Mouse (Mus musculus): ENCODE measurements around the gene Selplg. TPM values are rescaled to one million over a fixed set of nuclear protein-coding genes. Genes with fewer than 3 reads are reported as not detected.

Gene Selplg
- polyA plus RNA-seq, 1 experiment from 2014 or later = 2.5 TPM

- no peak overlapping the region for H3K4me2 ChIP-seq (ENCODE audit: low read length)
- no peaks in the 10 kb centered on the region for H3K36me3 ChIP-seq (ENCODE audit: control insufficient read depth, insufficient read depth, low read length)
- no peak overlapping the region for H3K4me3 ChIP-seq (ENCODE audit: low read length)
- H3K27ac ChIP-seq (ENCODE audit: low read depth, low read length) = no peak overlapping the region
- no peaks in the 10 kb centered on the region; the same call in 1 of the 2 replicates for H3K27me3 ChIP-seq (replicated peaks; ENCODE audit: control insufficient read depth, insufficient read depth, low read length)
- H3K9me3 ChIP-seq (ENCODE audit: control insufficient read depth, low read length) = 0 out of 2 replicates have a peak, but pooled peaks cover 4% of the 10 kb centered on the region
- no peak overlapping the region for H3K9ac ChIP-seq (ENCODE audit: low read depth, low read length)
- ATAC-seq = no peak
- no peaks in the 10 kb centered on the region for H3K4me1 ChIP-seq (ENCODE audit: control insufficient read depth, insufficient read depth, low read depth, low read length)
- WGBS = 92% methylated on average over 4 of the region's 4 CpGs
Measured at GRCm38 (mm10) chr5:113810111-113810510, 22.3 kb downstream of the Selplg start.

DNA sequence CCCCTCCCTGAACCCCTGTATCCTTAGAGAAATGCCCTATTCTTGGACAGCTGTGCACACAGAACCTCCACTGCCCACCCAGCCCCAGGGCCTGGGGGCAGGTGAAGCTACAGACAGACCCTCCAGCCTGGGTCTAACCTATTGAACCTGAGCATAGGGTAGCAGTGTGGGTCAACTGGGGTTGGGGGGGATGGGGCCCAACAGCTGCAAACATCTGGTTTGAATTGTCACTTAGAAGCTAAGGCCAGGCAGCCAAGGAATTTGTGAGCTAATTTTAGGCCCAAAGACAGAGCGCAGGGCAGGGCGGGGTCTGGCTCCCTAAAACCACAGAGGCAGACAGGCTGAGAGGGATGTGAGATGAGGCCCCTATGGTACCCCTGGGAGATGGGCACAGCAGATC lies 24.3 kb downstream of the Selplg start:
- 80% methylated on average over 2 of the region's 2 CpGs for WGBS

GRCm38 (mm10) chr5:113807712-113808111 lies 24.7 kb downstream of the Selplg start:
- WGBS = 56% methylated on average over 9 of the region's 9 CpGs
- H3K36me3 ChIP-seq (ENCODE audit: control insufficient read depth, insufficient read depth, low read length) = no peaks in the 10 kb centered on the region
- no peak for ATAC-seq
- no peak overlapping the region for H3K4me3 ChIP-seq (ENCODE audit: low read length)
- H3K4me1 ChIP-seq (ENCODE audit: control insufficient read depth, insufficient read depth, low read depth, low read length) = no peaks in the 10 kb centered on the region
- no peaks in the 10 kb centered on the region for H3K27me3 ChIP-seq (replicated peaks; ENCODE audit: control insufficient read depth, insufficient read depth, low read length)
- H3K4me2 ChIP-seq (ENCODE audit: low read length) = no peak overlapping the region
- no peak overlapping the region for H3K27ac ChIP-seq (ENCODE audit: low read depth, low read length)
- H3K9ac ChIP-seq (ENCODE audit: low read depth, low read length) = no peak overlapping the region
- H3K9me3 ChIP-seq (ENCODE audit: control insufficient read depth, low read length) = 0 out of 2 replicates have a peak, but pooled peaks cover 4% of the 10 kb centered on the region

More for the DNA sequence above, 24.3 kb downstream of the Selplg start:
- H3K27me3 ChIP-seq (replicated peaks; ENCODE audit: control insufficient read depth, insufficient read depth, low read length) = no peaks in the 10 kb centered on the region
- H3K27ac ChIP-seq (ENCODE audit: low read depth, low read length) = no peak overlapping the region
- H3K4me2 ChIP-seq (ENCODE audit: low read length) = no peak overlapping the region
- H3K4me3 ChIP-seq (ENCODE audit: low read length) = no peak overlapping the region
- 0 out of 2 replicates have a peak, but pooled peaks cover 4% of the 10 kb centered on the region for H3K9me3 ChIP-seq (ENCODE audit: control insufficient read depth, low read length)
- no peaks in the 10 kb centered on the region for H3K36me3 ChIP-seq (ENCODE audit: control insufficient read depth, insufficient read depth, low read length)
- H3K9ac ChIP-seq (ENCODE audit: low read depth, low read length) = no peak overlapping the region
- no peaks in the 10 kb centered on the region for H3K4me1 ChIP-seq (ENCODE audit: control insufficient read depth, insufficient read depth, low read depth, low read length)
- ATAC-seq = no peak

GRCm38 (mm10) chr5:113806414-113806813 lies 26.0 kb downstream of the Selplg start:
- Histone ChIP-seq H3K27me3 (replicated peaks; ENCODE audit: control insufficient read depth, insufficient read depth, low read length) (no peaks in the 10 kb centered on the region), H3K4me2 (ENCODE audit: low read length) (no peak overlapping the region), H3K9ac (ENCODE audit: low read depth, low read length) (no peak overlapping the region), H3K36me3 (ENCODE audit: control insufficient read depth, insufficient read depth, low read length) (no peaks in the 10 kb centered on the region), H3K4me3 (ENCODE audit: low read length) (no peak overlapping the region), H3K27ac (ENCODE audit: low read depth, low read length) (no peak overlapping the region), H3K4me1 (ENCODE audit: control insufficient read depth, insufficient read depth, low read depth, low read length) (no peaks in the 10 kb centered on the region), H3K9me3 (ENCODE audit: control insufficient read depth, low read length) (0 out of 2 replicates have a peak, but pooled peaks cover 4% of the 10 kb centered on the region)
- no peak for ATAC-seq
- 36% methylated on average over 10 of the region's 10 CpGs for WGBS

DNA sequence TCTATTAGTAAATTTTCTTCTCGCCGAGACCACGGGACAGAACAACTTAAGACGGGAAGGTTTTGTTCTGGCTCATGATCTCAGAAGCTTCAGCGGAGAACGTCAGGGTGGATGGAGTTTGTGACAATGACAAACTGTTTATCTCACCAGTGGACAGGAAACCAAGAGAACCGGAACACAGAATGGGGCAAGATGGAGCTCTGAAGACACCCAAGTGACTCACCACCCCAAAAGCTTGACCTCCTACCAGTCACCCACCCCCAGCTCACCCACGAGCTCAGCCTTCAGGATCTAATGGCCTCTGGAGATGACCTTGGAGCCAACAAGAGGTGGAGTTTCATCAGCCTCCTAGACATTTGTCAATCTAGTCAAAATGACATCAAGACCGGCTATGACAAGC lies 27.1 kb downstream of the Selplg start:
- no peaks in the 10 kb centered on the region for H3K27me3 ChIP-seq (replicated peaks; ENCODE audit: control insufficient read depth, insufficient read depth, low read length)
- H3K9me3 ChIP-seq (ENCODE audit: control insufficient read depth, low read length) = no peaks in the 10 kb centered on the region
- H3K4me2 ChIP-seq (ENCODE audit: low read length) = no peak overlapping the region
- ATAC-seq = no peak
- H3K4me3 ChIP-seq (ENCODE audit: low read length) = no peak overlapping the region
- H3K36me3 ChIP-seq (ENCODE audit: control insufficient read depth, insufficient read depth, low read length) = no peaks in the 10 kb centered on the region
- no peaks in the 10 kb centered on the region for H3K4me1 ChIP-seq (ENCODE audit: control insufficient read depth, insufficient read depth, low read depth, low read length)
- no peak overlapping the region for H3K9ac ChIP-seq (ENCODE audit: low read depth, low read length)
- 89% methylated on average over 9 of the region's 9 CpGs for WGBS
- H3K27ac ChIP-seq (ENCODE audit: low read depth, low read length) = no peak overlapping the region

- ATAC-seq = no peak
- no peak overlapping the region for H3K9ac ChIP-seq (ENCODE audit: low read depth, low read length)
- no peaks in the 10 kb centered on the region for H3K9me3 ChIP-seq (ENCODE audit: control insufficient read depth, low read length)
- no peak overlapping the region for H3K4me2 ChIP-seq (ENCODE audit: low read length)
- H3K36me3 ChIP-seq (ENCODE audit: control insufficient read depth, insufficient read depth, low read length) = no peaks in the 10 kb centered on the region
- no peaks in the 10 kb centered on the region for H3K4me1 ChIP-seq (ENCODE audit: control insufficient read depth, insufficient read depth, low read depth, low read length)
- no peaks in the 10 kb centered on the region for H3K27me3 ChIP-seq (replicated peaks; ENCODE audit: control insufficient read depth, insufficient read depth, low read length)
- WGBS = 64% methylated on average over 7 of the region's 7 CpGs
- no peak overlapping the region for H3K4me3 ChIP-seq (ENCODE audit: low read length)
- no peak overlapping the region for H3K27ac ChIP-seq (ENCODE audit: low read depth, low read length)
Measured at GRCm38 (mm10) chr5:113804395-113804966, 28.0 kb downstream of the Selplg start.

GRCm38 (mm10) chr5:113800280-113800679 lies 32.2 kb downstream of the Selplg start, which contains the start of gene Tmem119:
Gene Tmem119, minus strand, starts transcription at chr5:113800516.
- Histone ChIP-seq H3K4me2 (ENCODE audit: low read length) (peak within 1 kb of the TSS; percentile 12; the same call in 1 of the 2 replicates), H3K9me3 (ENCODE audit: control insufficient read depth, low read length) (no peaks in the 10 kb centered on the region), H3K36me3 (ENCODE audit: control insufficient read depth, insufficient read depth, low read length) (no peaks in the 10 kb centered on the region), H3K27ac (ENCODE audit: low read depth, low read length) (no peak within 1 kb of the TSS), H3K27me3 (replicated peaks; ENCODE audit: control insufficient read depth, insufficient read depth, low read length) (peaks cover 3% of the 10 kb centered on the region; the same call in 1 of the 2 replicates), H3K4me3 (ENCODE audit: low read length) (no peak within 1 kb of the TSS; the same call in 1 of the 2 replicates), H3K9ac (ENCODE audit: low read depth, low read length) (no peak within 1 kb of the TSS), H3K4me1 (ENCODE audit: control insufficient read depth, insufficient read depth, low read depth, low read length) (no peaks in the 10 kb centered on the region)
- WGBS = under 1% methylated on average over 11 of the region's 11 CpGs
- peak; percentile 52; the same call in 1 of the 2 replicates for ATAC-seq

DNA sequence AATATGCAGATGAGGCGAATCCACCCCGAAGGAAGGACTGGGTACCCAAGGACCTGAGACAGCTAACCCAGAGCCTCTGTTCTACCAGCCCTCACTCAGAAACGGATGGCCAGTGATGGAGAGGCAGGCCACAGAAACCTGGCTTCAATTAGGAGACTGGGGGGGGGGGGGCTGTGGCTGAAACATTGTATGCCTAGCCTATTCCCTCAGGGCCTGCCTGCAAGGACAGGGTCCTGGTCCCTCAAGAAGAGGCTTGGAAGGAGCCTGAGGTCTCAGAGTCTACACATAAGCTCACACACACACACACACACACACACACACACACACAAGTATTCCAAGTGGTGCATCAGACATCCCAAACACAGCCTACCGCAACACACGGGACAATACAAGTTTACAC lies 32.8 kb downstream of the Selplg start:
- peaks cover 3% of the 10 kb centered on the region; the same call in 1 of the 2 replicates for H3K27me3 ChIP-seq (replicated peaks; ENCODE audit: control insufficient read depth, insufficient read depth, low read length)
- ATAC-seq = no peak
- no peak overlapping the region; the same call in 1 of the 2 replicates for H3K4me3 ChIP-seq (ENCODE audit: low read length)
- H3K9ac ChIP-seq (ENCODE audit: low read depth, low read length) = no peak overlapping the region
- H3K9me3 ChIP-seq (ENCODE audit: control insufficient read depth, low read length) = no peaks in the 10 kb centered on the region
- H3K27ac ChIP-seq (ENCODE audit: low read depth, low read length) = no peak overlapping the region
- H3K4me1 ChIP-seq (ENCODE audit: control insufficient read depth, insufficient read depth, low read depth, low read length) = no peaks in the 10 kb centered on the region
- no peak overlapping the region for H3K4me2 ChIP-seq (ENCODE audit: low read length)
- 38% methylated on average over 5 of the region's 5 CpGs for WGBS
- no peaks in the 10 kb centered on the region for H3K36me3 ChIP-seq (ENCODE audit: control insufficient read depth, insufficient read depth, low read length)

GRCm38 (mm10) chr5:113798525-113798924 lies 33.9 kb downstream of the Selplg start:
- Histone ChIP-seq H3K27ac (ENCODE audit: low read depth, low read length) (no peak overlapping the region), H3K4me3 (ENCODE audit: low read length) (no peak overlapping the region), H3K9ac (ENCODE audit: low read depth, low read length) (no peak overlapping the region), H3K9me3 (ENCODE audit: control insufficient read depth, low read length) (no peaks in the 10 kb centered on the region), H3K36me3 (ENCODE audit: control insufficient read depth, insufficient read depth, low read length) (no peaks in the 10 kb centered on the region), H3K4me2 (ENCODE audit: low read length) (no peak overlapping the region), H3K27me3 (replicated peaks; ENCODE audit: control insufficient read depth, insufficient read depth, low read length) (peaks cover 3% of the 10 kb centered on the region; the same call in 1 of the 2 replicates), H3K4me1 (ENCODE audit: control insufficient read depth, insufficient read depth, low read depth, low read length) (no peaks in the 10 kb centered on the region)
- 78% methylated on average over 9 of the region's 9 CpGs for WGBS
- no peak for ATAC-seq

Data from hindbrain, embryonic 16.5 days (tissue).